Mouse (Mus musculus) forebrain, embryonic 12.5 days (tissue): ENCODE measurements around the gene Krtap9-1. TPM values are rescaled to one million over a fixed set of nuclear protein-coding genes. Genes with fewer than 3 reads are reported as not detected.
A peak's percentile ranks its signal among the peaks of the same experiment; 100 is the strongest.
"Not testable (repeated sequence)": the region's sequence is repeated elsewhere in the genome, so short reads cannot be mapped to it uniquely, and the experiment has no call there.

Experiments
- ATAC-seq: fragments of 200-750 bp; cut with Nextera tagmentation; 2 replicates; pipeline ENCODE4 v1.8.0; 2017; ENCODE audit warnings: moderate TSS enrichment; ENCODE audit not compliant: low FRiP score
- H3K27ac ChIP-seq: fragments of 300-500 bp; sonication (generic); 2 replicates; pipeline ENCODE4 v1.5.1; 2016; ENCODE audit warnings: mild to moderate bottlenecking
- H3K27me3 ChIP-seq: fragments of 300-500 bp; sonication (generic); 2 replicates; pipeline ENCODE4 v1.6.1; 2016; ENCODE audit warnings: mild to moderate bottlenecking
- H3K36me3 ChIP-seq: fragments of 300-500 bp; sonication (generic); replicated peaks from 2 replicates; pipeline ENCODE4 v1.6.1; 2016; ENCODE audit warnings: mild to moderate bottlenecking
- H3K4me1 ChIP-seq: fragments of 300-500 bp; sonication (generic); 2 replicates; pipeline ENCODE4 v1.6.1; 2016
- H3K4me2 ChIP-seq: fragments of 300-500 bp; sonication (generic); 2 replicates; pipeline ENCODE4 v1.6.1; 2016; ENCODE audit warnings: mild to moderate bottlenecking, moderate library complexity
- H3K4me3 ChIP-seq: fragments of 300-500 bp; sonication (generic); replicated peaks from 2 replicates; pipeline ENCODE4 v1.5.1; 2016; ENCODE audit warnings: mild to moderate bottlenecking
- H3K9ac ChIP-seq: fragments of 300-500 bp; sonication (generic); 2 replicates; pipeline ENCODE4 v1.6.1; 2016; ENCODE audit warnings: mild to moderate bottlenecking
- H3K9me3 ChIP-seq: fragments of 300-500 bp; sonication (generic); 2 replicates; pipeline ENCODE4 v1.6.1; 2016
- WGBS: fragments of 180-500 bp; shearing (Covaris S2); methylation state at CpG from one replicate; pipeline ENCODE4 v1.1.7; 2016; 5-methylcytosine and 5-hydroxymethylcytosine counted together
- polyA plus RNA-seq: library from polyadenylated mRNA; unstranded; fragments of >200 nt; fragmentation: Nextera tagmentation; extraction: Ambion mirVana; gene quantifications from 2 replicates; pipeline ENCODE4 v1.2.1, GENCODE M21; 2016

Gene Krtap9-1
- polyA plus RNA-seq = not detected in 2 replicates

GRCm38 (mm10) chr11:99873089-99873488 lies at the start of gene Krtap9-1:
Krtap9-1 (plus strand) TSS chr11:99873389.
- ATAC-seq, H3K4me2 ChIP-seq, H3K4me3 ChIP-seq, H3K4me1 ChIP-seq, H3K9me3 ChIP-seq, H3K27me3 ChIP-seq, H3K9ac ChIP-seq, H3K36me3 ChIP-seq: not testable (repeated sequence)
- 0 out of 2 replicates have a peak within 1 kb of the TSS, but pooled peaks have one; percentile 25 for H3K27ac ChIP-seq
- WGBS = 70% methylated on average over 1 of the region's 1 CpGs

GRCm38 (mm10) chr11:99837966-99838365 lies 35.2 kb upstream of the Krtap9-1 start, which contains the start of gene 2300003K06Rik:
2300003K06Rik (minus strand) TSS chr11:99838066.
- no peak for ATAC-seq
- Histone ChIP-seq H3K4me2 (no peak within 1 kb of the TSS), H3K4me3 (no peak within 1 kb of the TSS), H3K9ac (no peak within 1 kb of the TSS), H3K9me3 (no peaks in the 10 kb centered on the region), H3K4me1 (peaks cover 8% of the 10 kb centered on the region; the same call in 1 of the 2 replicates), H3K36me3 (no peaks in the 10 kb centered on the region), H3K27me3 (no peaks in the 10 kb centered on the region), H3K27ac (no peak within 1 kb of the TSS)
- WGBS = 87% methylated on average over 1 of the region's 1 CpGs

- no peaks in the 10 kb centered on the region for H3K36me3 ChIP-seq
- H3K4me1 ChIP-seq = peaks cover 8% of the 10 kb centered on the region; the same call in 1 of the 2 replicates
- no peak; the same call in 1 of the 2 replicates for ATAC-seq
- WGBS = 44% methylated on average over 1 of the region's 1 CpGs
- no peak overlapping the region for H3K9ac ChIP-seq
- H3K9me3 ChIP-seq = no peaks in the 10 kb centered on the region
- H3K4me2 ChIP-seq = no peak overlapping the region
- H3K27me3 ChIP-seq = no peaks in the 10 kb centered on the region
- no peak overlapping the region for H3K27ac ChIP-seq
- H3K4me3 ChIP-seq = no peak overlapping the region
Observed at GRCm38 (mm10) chr11:99842185-99842584, 31.0 kb upstream of the Krtap9-1 start.

GRCm38 (mm10) chr11:99846746-99847145 lies 26.4 kb upstream of the Krtap9-1 start:
- no peak overlapping the region for H3K27ac ChIP-seq
- H3K4me1 ChIP-seq = peaks cover 8% of the 10 kb centered on the region; the same call in 1 of the 2 replicates
- no peaks in the 10 kb centered on the region for H3K36me3 ChIP-seq
- no peaks in the 10 kb centered on the region for H3K9me3 ChIP-seq
- ATAC-seq = no peak
- H3K9ac ChIP-seq = no peak overlapping the region
- 90% methylated on average over 2 of the region's 2 CpGs for WGBS
- H3K4me2 ChIP-seq = no peak overlapping the region
- no peak overlapping the region for H3K4me3 ChIP-seq
- no peaks in the 10 kb centered on the region for H3K27me3 ChIP-seq

GRCm38 (mm10) chr11:99851508-99851907 lies 21.7 kb upstream of the Krtap9-1 start, which contains the start of gene Krtap4-16:
Krtap4-16 (minus strand) TSS chr11:99851608.
- no peaks in the 10 kb centered on the region for H3K27me3 ChIP-seq
- no peaks in the 10 kb centered on the region for H3K36me3 ChIP-seq
- H3K4me2 ChIP-seq = no peak within 1 kb of the TSS
- no peak for ATAC-seq
- H3K4me3 ChIP-seq = no peak within 1 kb of the TSS
- no peak within 1 kb of the TSS for H3K9ac ChIP-seq
- no peaks in the 10 kb centered on the region for H3K9me3 ChIP-seq
- H3K27ac ChIP-seq = peak within 1 kb of the TSS; percentile 42; the same call in 1 of the 2 replicates
- no peaks in the 10 kb centered on the region for H3K4me1 ChIP-seq

- Histone ChIP-seq H3K4me3 (no peak overlapping the region), H3K9me3 (no peaks in the 10 kb centered on the region), H3K36me3 (no peaks in the 10 kb centered on the region), H3K9ac (no peak overlapping the region), H3K27ac (no peak overlapping the region), H3K4me2 (no peak overlapping the region), H3K4me1 (no peaks in the 10 kb centered on the region), H3K27me3 (no peaks in the 10 kb centered on the region)
- no peak for ATAC-seq
- WGBS = 60% methylated on average over 3 of the region's 3 CpGs
Observed at GRCm38 (mm10) chr11:99854121-99854520, 19.1 kb upstream of the Krtap9-1 start.

- Histone ChIP-seq H3K9me3 (no peaks in the 10 kb centered on the region), H3K27ac (no peak within 1 kb of the TSS), H3K9ac (no peak within 1 kb of the TSS), H3K4me1 (no peaks in the 10 kb centered on the region), H3K36me3 (no peaks in the 10 kb centered on the region), H3K4me3 (no peak within 1 kb of the TSS), H3K4me2 (no peak within 1 kb of the TSS), H3K27me3 (no peaks in the 10 kb centered on the region)
- 88% methylated on average over 2 of the region's 2 CpGs for WGBS
- no peak for ATAC-seq
Observed at GRCm38 (mm10) chr11:99857617-99858016, 15.6 kb upstream of the Krtap9-1 start, which contains the start of gene Gm11568. Gm11568 (plus strand) TSS chr11:99857917.

GRCm38 (mm10) chr11:99858761-99859160 lies 14.4 kb upstream of the Krtap9-1 start:
- ATAC-seq = no peak
- no peak overlapping the region for H3K9ac ChIP-seq
- no peaks in the 10 kb centered on the region for H3K27me3 ChIP-seq
- H3K9me3 ChIP-seq = no peaks in the 10 kb centered on the region
- H3K4me1 ChIP-seq = no peaks in the 10 kb centered on the region
- no peaks in the 10 kb centered on the region for H3K36me3 ChIP-seq
- 75% methylated on average over 2 of the region's 2 CpGs for WGBS
- no peak overlapping the region for H3K27ac ChIP-seq
- no peak overlapping the region for H3K4me2 ChIP-seq
- H3K4me3 ChIP-seq = no peak overlapping the region

- H3K9me3 ChIP-seq, H3K36me3 ChIP-seq, H3K9ac ChIP-seq, H3K4me1 ChIP-seq, H3K27ac ChIP-seq, H3K27me3 ChIP-seq, H3K4me3 ChIP-seq, ATAC-seq, H3K4me2 ChIP-seq: not testable (repeated sequence)
- 73% methylated on average over 1 of the region's 1 CpGs for WGBS
Observed at GRCm38 (mm10) chr11:99864176-99864575, 9.0 kb upstream of the Krtap9-1 start, which contains the start of gene Gm11559. Gm11559 (plus strand) TSS chr11:99864476.

- not testable (repeated sequence) for H3K27ac ChIP-seq, ATAC-seq, H3K9me3 ChIP-seq, H3K4me1 ChIP-seq, H3K4me2 ChIP-seq, H3K27me3 ChIP-seq, H3K4me3 ChIP-seq, H3K9ac ChIP-seq, H3K36me3 ChIP-seq
- WGBS = 65% methylated on average over 1 of the region's 1 CpGs
Observed at GRCm38 (mm10) chr11:99878887-99879286, 5.7 kb downstream of the Krtap9-1 start, which contains the start of gene Gm11567. Gm11567 (plus strand) TSS chr11:99879187.

GRCm38 (mm10) chr11:99907620-99908019 lies 34.4 kb downstream of the Krtap9-1 start, which contains the start of gene Krtap31-1:
Krtap31-1 (plus strand) TSS chr11:99907920.
- no peak for ATAC-seq

GRCm38 (mm10) chr11:99914451-99914850 lies 41.3 kb downstream of the Krtap9-1 start, which contains the start of gene Gm11565:
Gm11565 (plus strand) TSS chr11:99914751.
- H3K36me3 ChIP-seq = no peaks in the 10 kb centered on the region
- H3K4me1 ChIP-seq = no peaks in the 10 kb centered on the region
- WGBS = 89% methylated on average over 3 of the region's 3 CpGs
- no peaks in the 10 kb centered on the region for H3K27me3 ChIP-seq
- no peak within 1 kb of the TSS for H3K4me3 ChIP-seq
- H3K27ac ChIP-seq = no peak within 1 kb of the TSS
- H3K9ac ChIP-seq = no peak within 1 kb of the TSS
- no peaks in the 10 kb centered on the region for H3K9me3 ChIP-seq
- ATAC-seq = no peak
- no peak within 1 kb of the TSS for H3K4me2 ChIP-seq

More at GRCm38 (mm10) chr11:99907620-99908019, 34.4 kb downstream of the Krtap9-1 start, which contains the start of gene Krtap31-1:
- no peak within 1 kb of the TSS for H3K4me3 ChIP-seq
- H3K27ac ChIP-seq = no peak within 1 kb of the TSS
- 72% methylated on average over 2 of the region's 2 CpGs for WGBS
- H3K36me3 ChIP-seq = no peaks in the 10 kb centered on the region
- H3K9ac ChIP-seq = no peak within 1 kb of the TSS
- H3K27me3 ChIP-seq = no peaks in the 10 kb centered on the region
- H3K4me2 ChIP-seq = no peak within 1 kb of the TSS
- H3K4me1 ChIP-seq = no peaks in the 10 kb centered on the region
- no peaks in the 10 kb centered on the region for H3K9me3 ChIP-seq
